Mouse (Mus musculus): ENCODE measurements at regions not wholly inside any gene's neighbourhood (a gene's known extent, or its start where the extent isn't known, plus 50 kb on each side); places are given as distances from the start of the nearest gene placed in this dataset.
A peak's percentile ranks its signal among the peaks of the same experiment; 100 is the strongest.
"Not testable (repeated sequence)": the region's sequence is repeated elsewhere in the genome, so short reads cannot be mapped to it uniquely, and the experiment has no call there.

DNA sequence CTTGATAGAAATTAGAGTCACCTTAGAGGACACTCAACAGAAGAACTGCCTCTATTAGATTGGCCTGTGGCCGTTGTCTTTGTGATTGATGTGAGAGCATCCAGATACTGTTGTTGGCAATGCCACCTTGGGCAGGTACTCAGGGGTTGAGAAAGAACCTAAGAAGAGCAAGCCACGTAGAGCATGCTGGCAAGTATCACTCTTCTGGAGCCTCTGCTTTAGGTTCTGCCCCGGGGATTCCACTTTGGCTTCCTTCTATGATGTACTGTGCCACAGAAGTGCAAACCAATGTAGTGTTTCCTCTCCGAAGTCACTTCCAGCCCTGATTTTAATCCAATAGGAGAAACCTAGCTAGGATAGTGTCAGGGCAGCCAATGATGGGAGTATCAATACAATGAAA lies 98.3 kb upstream of the Fam84a start:
- DNase-seq (ENCODE audit: low spot score), result no peak

DNA sequence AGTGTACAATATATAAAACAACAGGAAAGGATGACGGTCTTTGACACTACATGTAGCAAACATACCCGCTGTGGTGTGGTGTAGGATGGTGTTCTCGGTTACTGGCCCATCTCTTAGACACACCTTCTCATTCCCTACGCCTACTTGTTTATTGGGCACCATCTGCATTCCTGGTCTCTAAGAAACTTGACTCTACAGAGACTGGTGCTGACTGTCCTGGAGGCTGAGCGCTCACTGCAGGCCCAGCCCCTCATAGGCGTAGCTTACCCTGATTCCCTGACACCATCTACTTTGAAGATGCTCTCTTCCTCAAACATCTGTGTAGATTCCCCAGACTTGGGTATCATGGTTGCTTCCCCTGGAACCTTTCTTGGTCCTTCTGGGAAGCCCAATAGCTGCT lies 90.9 kb upstream of the Fam84a start:
- not testable (repeated sequence) for DNase-seq (ENCODE audit: low spot score)

DNA sequence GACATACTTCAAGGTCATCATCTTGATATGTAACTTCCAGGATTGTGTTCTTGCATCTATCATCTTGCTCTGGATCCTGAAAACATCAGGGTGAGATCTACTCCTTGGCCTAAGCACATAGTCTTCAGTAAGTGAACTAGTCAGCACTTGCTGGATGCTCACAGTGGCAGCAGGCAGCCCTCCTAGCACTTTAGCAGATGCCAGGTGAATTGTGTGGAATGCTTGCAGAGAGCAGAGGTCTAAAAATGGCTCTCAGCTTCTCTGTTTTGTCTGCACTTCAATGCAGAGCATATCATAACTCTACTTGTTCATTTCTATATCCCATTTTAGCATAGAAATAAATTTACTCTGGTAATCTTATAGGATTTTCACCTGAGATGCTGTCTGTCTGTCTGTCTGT lies 85.8 kb upstream of the Fam84a start:
- DNase-seq (ENCODE audit: low spot score), result no peak

DNA sequence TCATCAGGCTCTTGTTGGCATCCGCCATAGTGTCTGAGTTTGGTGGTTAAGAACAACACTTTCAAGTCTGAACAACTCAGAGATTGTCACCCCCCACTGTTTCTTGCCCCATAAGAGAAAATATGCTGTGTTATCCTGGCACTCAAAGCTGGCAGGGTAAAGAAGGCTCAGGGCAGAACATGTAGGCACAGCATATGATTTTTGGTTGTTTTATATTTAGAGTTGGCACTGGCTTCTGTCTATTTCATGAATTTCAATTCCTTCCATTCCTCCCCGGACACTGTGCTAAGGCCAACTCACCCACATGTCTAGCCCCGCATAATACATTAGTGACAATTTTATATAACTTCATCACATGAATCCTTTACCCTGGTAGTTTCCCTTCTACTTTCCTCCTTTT lies 83.5 kb upstream of the Fam84a start:
- no peak for DNase-seq (ENCODE audit: low spot score)

DNA sequence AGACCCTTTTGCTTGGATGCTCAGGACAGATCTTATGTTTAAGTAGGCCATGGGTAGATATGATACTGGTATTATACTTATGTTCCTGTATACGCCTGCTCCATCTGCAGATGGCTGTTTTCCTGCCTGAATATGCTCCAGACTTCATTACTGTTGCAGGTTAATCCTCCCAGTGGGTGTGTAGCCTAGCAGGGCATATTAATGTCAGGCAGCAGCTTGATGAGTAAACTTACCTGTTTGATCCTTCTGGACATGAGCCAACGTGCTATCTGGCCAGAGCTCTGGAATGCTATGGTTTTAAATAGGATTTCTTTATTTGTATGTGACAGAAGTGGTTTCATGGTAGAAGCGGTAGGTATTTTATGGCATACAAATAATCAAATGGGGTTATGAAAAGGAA lies 60.8 kb upstream of the Fam84a start:
- DNase-seq (ENCODE audit: low spot score), result no peak

DNA sequence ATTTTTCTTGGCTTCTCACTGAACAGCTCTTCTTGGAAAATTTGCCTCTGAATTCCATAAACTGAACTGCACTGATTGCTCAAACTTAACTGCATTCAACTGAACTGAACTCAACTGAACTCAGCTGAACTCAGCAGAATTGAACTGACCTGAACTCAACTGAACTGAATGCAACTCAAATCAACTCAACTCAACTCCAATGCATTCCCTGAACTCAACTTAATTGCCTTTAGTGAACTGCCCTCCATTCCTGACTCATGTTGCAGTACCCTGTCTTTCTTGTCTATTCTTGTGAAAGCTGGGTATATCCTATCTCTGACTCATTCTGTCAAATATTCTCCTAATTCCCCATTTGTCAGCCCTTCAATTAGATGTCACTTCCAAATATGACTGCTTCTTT lies 58.0 kb upstream of the Fam84a start:
- no peak for DNase-seq (ENCODE audit: low spot score)

DNA sequence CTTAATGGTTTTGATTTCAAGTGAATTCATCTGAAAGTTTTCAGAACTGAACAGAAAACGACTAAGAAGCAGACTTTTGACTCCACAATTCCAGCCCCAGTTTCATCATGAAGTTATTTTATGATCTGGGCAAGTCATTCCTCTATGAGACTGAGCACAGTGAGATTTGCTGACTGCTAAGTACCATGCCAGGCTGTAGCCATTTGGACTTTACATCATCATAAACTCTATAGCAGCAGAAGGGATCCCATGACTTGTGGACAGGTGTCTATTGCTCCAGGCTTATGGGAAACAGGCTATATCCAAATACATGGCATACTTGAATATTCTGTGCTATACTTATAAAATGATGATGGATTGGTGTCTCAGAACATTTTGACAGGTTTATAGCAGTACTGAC lies 55.4 kb upstream of the Fam84a start:
- no peak for DNase-seq (ENCODE audit: low spot score)

DNA sequence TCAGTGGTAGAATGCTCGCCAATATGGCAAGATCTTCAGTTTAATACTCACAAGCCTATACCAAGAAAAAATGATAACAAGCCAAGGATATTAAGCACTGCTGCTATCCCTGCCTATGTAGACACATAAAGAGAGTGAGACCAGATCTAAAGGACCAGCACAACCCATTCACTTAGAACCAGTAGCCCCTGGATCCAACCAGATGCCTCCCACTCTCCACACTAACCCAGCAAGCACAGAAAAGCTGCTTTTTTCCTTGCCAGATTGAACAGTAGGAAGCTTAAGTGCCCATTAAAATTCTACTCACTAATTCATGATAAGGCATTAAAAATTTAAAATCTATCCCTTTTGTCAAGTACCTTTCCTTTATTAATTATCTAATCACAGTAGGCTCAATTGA lies 52.6 kb upstream of the Fam84a start:
- peak; percentile 13 for DNase-seq (ENCODE audit: low spot score)
